Mouse (Mus musculus): Measurements from ENCODE around the gene Lif. TPM values are rescaled to one million over a fixed set of nuclear protein-coding genes. Genes with fewer than 3 reads are reported as not detected.

Gene Lif
- polyA plus RNA-seq, 1 experiment from 2014 or later, result 0.30 TPM

DNA sequence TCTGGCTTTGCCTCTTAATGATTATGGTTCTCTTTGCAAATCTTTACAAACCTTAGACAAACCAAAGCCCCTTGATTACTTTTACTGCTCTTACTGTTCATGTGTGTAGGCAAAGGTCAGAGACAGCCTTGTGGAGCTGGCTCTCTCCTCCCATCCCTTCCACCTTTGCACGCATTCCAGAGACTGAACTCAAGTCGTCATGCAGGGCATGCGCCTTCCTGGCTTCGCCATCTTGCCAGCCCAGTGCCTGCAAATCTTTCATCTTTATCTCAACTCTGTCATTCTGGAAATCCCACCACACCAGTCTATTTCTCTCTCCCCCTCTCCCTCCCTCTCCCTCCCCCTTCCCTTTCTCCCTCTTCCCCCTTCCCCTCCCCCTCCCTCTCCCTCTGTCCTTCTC lies 63.5 kb downstream of the Lif start:
- Histone ChIP-seq H3K4me3 (ENCODE audit: low read depth, low read length) (no peak overlapping the region), H3K27ac (ENCODE audit: low read length) (no peak overlapping the region), H3K27me3 (ENCODE audit: control insufficient read depth, insufficient read depth, low read length) (no peaks in the 10 kb centered on the region), H3K36me3 (ENCODE audit: control insufficient read depth, insufficient read depth, low read length) (no peaks in the 10 kb centered on the region), H3K4me2 (replicated peaks; ENCODE audit: low read depth, low read length) (no peak overlapping the region), H3K4me1 (ENCODE audit: control insufficient read depth, insufficient read depth, low read length) (no peaks in the 10 kb centered on the region), H3K9ac (replicated peaks; ENCODE audit: low read depth, low read length) (no peak overlapping the region), H3K9me3 (ENCODE audit: control insufficient read depth, low read depth, low read length) (no peaks in the 10 kb centered on the region)
- 45% methylated on average over 4 of the region's 4 CpGs for WGBS
- no peak for ATAC-seq (ENCODE audit: insufficient number of reproducible peaks, insufficient read depth, low FRiP score, low read depth)

Other genes starting within 250 kb of the Lif start
- 0.51 and 0.76 TPM in 2 replicates for gene Sec14l4, start 226.1 kb upstream of the Lif start, polyA plus RNA-seq (2014; fragmentation: Nextera tagmentation; extraction: Ambion mirVana)
- not detected in 2 replicates for gene Sec14l3, start 192.7 kb upstream of the Lif start, polyA plus RNA-seq (2014; fragmentation: Nextera tagmentation; extraction: Ambion mirVana)
- 14.5 and 15.5 TPM in 2 replicates for gene Mtfp1, start 162.1 kb upstream of the Lif start, polyA plus RNA-seq (2014; fragmentation: Nextera tagmentation; extraction: Ambion mirVana)
- 1.4 and 1.7 TPM in 2 replicates for gene Sec14l2, start 134.1 kb upstream of the Lif start, polyA plus RNA-seq (2014; fragmentation: Nextera tagmentation; extraction: Ambion mirVana)
- 32.3 and 32.7 TPM in 2 replicates for gene Rnf215, start 122.4 kb upstream of the Lif start, polyA plus RNA-seq (2014; fragmentation: Nextera tagmentation; extraction: Ambion mirVana)
- gene Ccdc157, start 97.3 kb upstream of the Lif start, polyA plus RNA-seq (2014; fragmentation: Nextera tagmentation; extraction: Ambion mirVana), result 4.4 and 5.7 TPM in 2 replicates
- 55.3 and 59.2 TPM in 2 replicates for gene Sf3a1, start 97.2 kb upstream of the Lif start, polyA plus RNA-seq (2014; fragmentation: Nextera tagmentation; extraction: Ambion mirVana)
- 17.2 and 19.3 TPM in 2 replicates for gene Tbc1d10a, start 70.8 kb upstream of the Lif start, polyA plus RNA-seq (2014; fragmentation: Nextera tagmentation; extraction: Ambion mirVana)
- gene Castor1, start 39.3 kb upstream of the Lif start, polyA plus RNA-seq (2014; fragmentation: Nextera tagmentation; extraction: Ambion mirVana), result 2.6 and 3.3 TPM in 2 replicates
- 0.18 TPM in 1 of 2 replicates, not detected in the other for gene Osm, start 21.1 kb upstream of the Lif start, polyA plus RNA-seq (2014; fragmentation: Nextera tagmentation; extraction: Ambion mirVana)
- gene Hormad2, start 183.5 kb downstream of the Lif start, polyA plus RNA-seq (2014; fragmentation: Nextera tagmentation; extraction: Ambion mirVana), result 0.17 and 0.20 TPM in 2 replicates